ENCODE assay signal across 8 mouse cellular contexts in the genomic region with DNA sequence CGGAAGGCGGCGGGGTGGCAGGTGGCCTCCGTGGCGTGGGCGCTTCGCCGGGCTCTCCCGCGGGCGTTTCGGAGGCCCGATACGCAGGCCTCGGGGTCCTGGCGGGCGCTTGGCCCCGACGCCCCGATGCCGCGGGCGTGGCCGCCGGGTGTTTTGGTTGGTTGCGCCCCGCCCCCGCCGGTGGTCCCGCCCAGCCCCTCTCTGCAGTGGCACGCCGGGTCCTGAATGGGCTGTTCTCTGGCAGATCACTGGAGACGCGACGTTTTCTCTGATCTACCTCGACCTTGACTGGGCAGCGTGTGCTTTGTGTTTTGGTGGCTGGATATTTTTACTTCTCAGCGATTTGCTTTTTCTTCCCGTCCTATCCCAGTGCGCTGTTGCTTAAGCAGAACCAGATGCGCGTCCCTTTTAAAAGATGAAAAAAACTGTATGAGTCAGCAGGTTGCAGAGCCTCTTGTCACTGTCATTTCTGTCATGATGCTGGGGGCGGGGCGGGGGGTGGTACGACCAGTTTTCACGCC. TPM values are rescaled to one million over a fixed set of nuclear protein-coding genes. Genes with fewer than 3 reads are reported as not detected.
A peak's percentile ranks its signal among the peaks of the same experiment; 100 is the strongest.
DNase-seq lines count a peak whose midpoint lies in the region; ATAC-seq and TF ChIP-seq lines count a peak whose summit lies in the region.

No protein-coding gene starts in this region.

- H3K36me3 ChIP-seq in C2C12 (ENCODE audit: control insufficient read depth, insufficient read depth): no peaks in the 10 kb centered on the region
- H3K36me3 ChIP-seq in embryonic facial prominence, embryonic 10.5 days (replicated peaks): no peaks in the 10 kb centered on the region
- peaks cover 12% of the 10 kb centered on the region for H3K36me3 ChIP-seq in heart, adult 2 months (ENCODE audit: control insufficient read depth, insufficient read depth, low read length)
- H3K36me3 ChIP-seq in liver, embryonic 15.5 days (replicated peaks): no peaks in the 10 kb centered on the region

- no peaks in the 10 kb centered on the region for H3K9me3 ChIP-seq in embryonic facial prominence, embryonic 10.5 days
- no peaks in the 10 kb centered on the region for H3K9me3 ChIP-seq in liver, embryonic 15.5 days (replicated peaks)

- peaks cover 7% of the 10 kb centered on the region for H3K79me2 ChIP-seq in C2C12 (ENCODE audit: control insufficient read depth, insufficient read depth)
- H3K79me2 ChIP-seq in heart, adult 2 months (replicated peaks; ENCODE audit: control insufficient read depth, insufficient read depth, low read length): no peaks in the 10 kb centered on the region

- DNase-seq in Patski (ENCODE audit: low read depth, low spot score): peak; percentile 7
- DNase-seq in embryonic facial prominence, embryonic 10.5 days (ENCODE audit: low spot score): peak; percentile 92
- no peak for DNase-seq in heart, adult 2 months
- peak; percentile 80 for DNase-seq in kidney, adult 9 months
- DNase-seq in natural killer cell, adult 2 months (ENCODE audit: low spot score in 2 of 2): peak; percentile 68 to 78
- DNase-seq in thymus, postnatal 0 days (ENCODE audit: low spot score): peak; percentile 82

- TF ChIP-seq EP300 in heart, adult 2 months (IDR thresholded peaks at IDR 0.05; ENCODE audit: insufficient read depth, low read depth, low read length): no peak

- peak; percentile 75 for ATAC-seq in Patski
- peak; percentile 82 for ATAC-seq in liver, embryonic 15.5 days (ENCODE audit: insufficient read depth)

- peaks cover 10% of the 10 kb centered on the region for H3K4me1 ChIP-seq in embryonic facial prominence, embryonic 10.5 days
- H3K4me1 ChIP-seq in heart, adult 2 months (ENCODE audit: control insufficient read depth, insufficient read depth, low read length): peaks cover 3% of the 10 kb centered on the region
- H3K4me1 ChIP-seq in liver, embryonic 15.5 days (replicated peaks): peaks cover 14% of the 10 kb centered on the region

- CTCF ChIA-PET in Patski (lab: Charles Lee): no interaction called here

- no peaks in the 10 kb centered on the region for H3K79me3 ChIP-seq in C2C12 (ENCODE audit: low read depth)

- intact Hi-C loops in heart, adult 2 months (cut with DNase I): loop anchor here (1.0 kb wide), 1 partner anchor 59 kb away; a partner anchor contains a TSS

- in situ Hi-C loops in Patski (cut with MboI; ENCODE audit: low pct_unique_long_range_greater_than_20kb): no loop called here

- TF ChIP-seq POLR2A in heart, adult 2 months (IDR thresholded peaks at IDR 0.05; ENCODE audit: insufficient read depth, low read depth, low read length): no peak; the same call in 1 of the 2 replicates

- H3K4me2 ChIP-seq in liver, embryonic 15.5 days: peak overlapping the region; percentile 79

- POLR2A ChIA-PET in Patski (lab: Charles Lee): interaction anchor here (1.4 kb wide), 1 partner anchor 59 kb away, joined by 5 read pairs; a partner anchor contains a TSS

- peak overlapping the region; percentile 96 for H3K27ac ChIP-seq in embryonic facial prominence, embryonic 10.5 days (replicated peaks)
- H3K27ac ChIP-seq in heart, adult 2 months: peak overlapping the region; percentile 100
- H3K27ac ChIP-seq in liver, embryonic 15.5 days (replicated peaks): peak overlapping the region; percentile 99

- TF ChIP-seq CTCF in C2C12 (IDR thresholded peaks at IDR 0.05; ENCODE audit: control insufficient read depth, insufficient read depth, insufficient read length): no peak
- no peak for TF ChIP-seq CTCF in Patski (IDR thresholded peaks at IDR 0.05)
- peak; percentile 30; the same call in 1 of the 2 replicates for TF ChIP-seq CTCF in heart, adult 2 months (IDR thresholded peaks at IDR 0.05)

- peak overlapping the region; percentile 47 for H3K4me3 ChIP-seq in C2C12 (ENCODE audit: insufficient read depth, poor library complexity, severe bottlenecking)
- H3K4me3 ChIP-seq in embryonic facial prominence, embryonic 10.5 days: peak overlapping the region; percentile 83
- peak overlapping the region; percentile 70 for H3K4me3 ChIP-seq in heart, adult 2 months
- H3K4me3 ChIP-seq in liver, embryonic 15.5 days (replicated peaks): peak overlapping the region; percentile 94

- H3ac ChIP-seq in C2C12 (ENCODE audit: control insufficient read depth, insufficient read length, low read depth): peak overlapping the region; percentile 40

- H3K9ac ChIP-seq in heart, adult 2 months (ENCODE audit: low read depth, low read length): peak overlapping the region; percentile 98
- peak overlapping the region; percentile 88 for H3K9ac ChIP-seq in liver, embryonic 15.5 days

- under 1% methylated on average over 46 of the region's 46 CpGs for WGBS in embryonic facial prominence, embryonic 10.5 days
- WGBS in heart, adult 2 months: under 1% methylated on average over 46 of the region's 46 CpGs
- under 1% methylated on average over 46 of the region's 46 CpGs for WGBS in liver, embryonic 15.5 days (ENCODE audit: insufficient replicate concordance)

- H3K27me3 ChIP-seq in C2C12 (ENCODE audit: control insufficient read depth, insufficient read depth, insufficient read length) (no peaks in the 10 kb centered on the region), Patski (no peaks in the 10 kb centered on the region)
- no peaks in the 10 kb centered on the region for H3K27me3 ChIP-seq in embryonic facial prominence, embryonic 10.5 days (replicated peaks; ENCODE audit: low read depth, poor library complexity, severe bottlenecking)
- no peaks in the 10 kb centered on the region for H3K27me3 ChIP-seq in heart, adult 2 months (ENCODE audit: control insufficient read depth, insufficient read depth, low read length)
- H3K27me3 ChIP-seq in liver, embryonic 15.5 days: no peaks in the 10 kb centered on the region

TF ChIP-seq in C2C12, 6 proteins besides CTCF, POLR2A, EP300 and RAD21:
- no peak for TF ChIP-seq MYOD1 (IDR thresholded peaks at IDR 0.05; ENCODE audit: control insufficient read depth, insufficient read length, low read depth)
- no peak for TF ChIP-seq CEBPB (IDR thresholded peaks at IDR 0.05; ENCODE audit: low read depth)
- TF ChIP-seq USF1 (IDR thresholded peaks at IDR 0.05; ENCODE audit: low read depth): no peak
- no peak for TF ChIP-seq MYOG (IDR thresholded peaks at IDR 0.05; ENCODE audit: control insufficient read depth, extremely low read depth, insufficient read length)
- TF ChIP-seq FOSL1 (IDR thresholded peaks at IDR 0.05; ENCODE audit: insufficient read depth, low read length, poor library complexity, severe bottlenecking): no peak
- no peak for TF ChIP-seq MAX (IDR thresholded peaks at IDR 0.05)

RNA-seq across cellular contexts. Expression of a gene that starts 48.2 kb away (rescaled TPM):
- 4.6 TPM for polyA plus RNA-seq in C2C12 (2012; fragmentation: generic; extraction: Trizol)
- polyA plus RNA-seq in Patski (2021): 75.8 TPM
- 46.4 and 47.0 TPM in 2 replicates for polyA plus RNA-seq in embryonic facial prominence, embryonic 10.5 days (2016; fragmentation: Nextera tagmentation; extraction: Ambion mirVana)
- total RNA-seq in heart, adult 2 months (2021): 100 to 1,000 TPM; 132 to 162 TPM
- 26.7 and 64.6 TPM in 2 replicates for polyA plus RNA-seq in heart, adult 2 months (2012; rRNA removed)
- polyA plus RNA-seq in liver, embryonic 15.5 days (2015; fragmentation: Nextera tagmentation; extraction: Ambion mirVana): 26.0 and 28.0 TPM in 2 replicates
- 49.1 and 51.5 TPM in 2 replicates for polyA plus RNA-seq in thymus, postnatal 0 days (2015; fragmentation: Nextera tagmentation; extraction: Ambion mirVana)

RNA-seq across cellular contexts. Expression of a gene that starts 59.2 kb away (rescaled TPM):
- polyA plus RNA-seq in C2C12 (2012; fragmentation: generic; extraction: Trizol) (4.0 TPM), Patski (2021) (26.7 TPM)
- polyA plus RNA-seq in embryonic facial prominence, embryonic 10.5 days (2016; fragmentation: Nextera tagmentation; extraction: Ambion mirVana): 16.0 and 16.8 TPM in 2 replicates
- total RNA-seq in heart, adult 2 months (2021): 10 to 100 TPM; 42.7 to 51.3 TPM
- 5.9 and 14.2 TPM in 2 replicates for polyA plus RNA-seq in heart, adult 2 months (2012; rRNA removed)
- 17.3 and 17.4 TPM in 2 replicates for polyA plus RNA-seq in liver, embryonic 15.5 days (2015; fragmentation: Nextera tagmentation; extraction: Ambion mirVana)
- 20.0 and 23.9 TPM in 2 replicates for polyA plus RNA-seq in thymus, postnatal 0 days (2015; fragmentation: Nextera tagmentation; extraction: Ambion mirVana)

RNA-seq across cellular contexts. Expression of a gene that starts 59.3 kb away (rescaled TPM):
- polyA plus RNA-seq in C2C12 (2012; fragmentation: generic; extraction: Trizol): 0.12 TPM
- polyA plus RNA-seq in Patski (2021): 0.03 TPM
- 14.5 and 15.2 TPM in 2 replicates for polyA plus RNA-seq in embryonic facial prominence, embryonic 10.5 days (2016; fragmentation: Nextera tagmentation; extraction: Ambion mirVana)
- total RNA-seq in heart, adult 2 months (2021): under 1 TPM; 0.16 to 0.23 TPM
- 0.20 and 0.23 TPM in 2 replicates for polyA plus RNA-seq in heart, adult 2 months (2012; rRNA removed)
- polyA plus RNA-seq in liver, embryonic 15.5 days (2015; fragmentation: Nextera tagmentation; extraction: Ambion mirVana): 0.20 and 0.36 TPM in 2 replicates
- 1.9 and 2.9 TPM in 2 replicates for polyA plus RNA-seq in thymus, postnatal 0 days (2015; fragmentation: Nextera tagmentation; extraction: Ambion mirVana)

Comparison
In these comparisons a context has a peak if more than half of its experiments do, and no peak if none do; other contexts are left out.
1. DNase-seq: peak in Patski (single experiment), embryonic facial prominence, embryonic 10.5 days (single experiment), kidney, adult 9 months (single experiment), natural killer cell, adult 2 months (2 of 2) and thymus, postnatal 0 days (single experiment); none in heart, adult 2 months (0 of 2).
2. Peak in every context shown above with its lines, with median percentiles within 50 percentile points of each other: H3K4me3 ChIP-seq and H3K27ac ChIP-seq.